Mouse (Mus musculus) ES-E14 (cell line): Measurements from ENCODE around the gene Pdpn.

Source experiments
- CHD2 ChIP-seq: IDR thresholded peaks from 2 replicates; pipeline ENCODE4 v1.6.1; 2014; ENCODE audit warnings: mild to moderate bottlenecking, low read depth, low read length, inconsistent platforms
- MAFK ChIP-seq: IDR thresholded peaks from 2 replicates; pipeline ENCODE4 v1.6.1; 2014; ENCODE audit warnings: mild to moderate bottlenecking, low read depth, low read length, inconsistent platforms; ENCODE audit not compliant: insufficient read depth
- ZC3H11A ChIP-seq: IDR thresholded peaks from 2 replicates; pipeline ENCODE4 v1.6.1; 2012; ENCODE audit warnings: low read depth, mild to moderate bottlenecking, inconsistent platforms, low read length, borderline replicate concordance
- ZNF384 ChIP-seq: IDR thresholded peaks from 2 replicates; pipeline ENCODE4 v1.6.1; 2012; ENCODE audit warnings: low read depth, low read length, inconsistent platforms

DNA sequence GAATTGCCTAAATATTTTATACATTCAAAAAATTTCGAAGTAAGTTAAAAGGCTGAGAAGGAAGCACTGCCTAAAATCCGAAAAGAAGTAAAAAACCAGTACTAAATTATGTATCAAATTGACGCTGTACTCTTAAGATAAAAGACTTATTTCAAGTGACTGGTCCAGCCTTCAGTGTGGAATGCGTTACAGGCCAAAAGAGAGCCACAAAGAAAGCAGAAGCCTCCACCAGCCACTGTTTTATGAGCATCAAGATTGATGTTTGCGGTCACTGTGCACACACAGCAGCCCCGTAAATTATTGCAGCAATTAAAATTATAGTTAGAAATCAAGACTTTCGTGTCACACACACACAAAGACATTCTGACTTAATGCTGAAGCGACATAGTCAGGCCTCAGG, 43.8 kb downstream of the Pdpn start:
- TF ChIP-seq CHD2: no peak
- TF ChIP-seq ZNF384: no peak
- TF ChIP-seq MAFK: no peak
- no peak for TF ChIP-seq ZC3H11A
